Mouse (Mus musculus) adrenal gland, postnatal 36 days (tissue): Measurements from ENCODE around the gene Prss53. TPM values are rescaled to one million over a fixed set of nuclear protein-coding genes. Genes with fewer than 3 reads are reported as not detected.
A peak's percentile ranks its signal among the peaks of the same experiment; 100 is the strongest.
"Not testable (repeated sequence)": the region's sequence is repeated elsewhere in the genome, so short reads cannot be mapped to it uniquely, and the experiment has no call there.

Experiments
- DNase-seq, 2 experiments: peaks; one replicate each; pipeline ENCODE4 v3.0.0; 2021; ENCODE audit warnings: mixed read lengths in 1 of 2
- total RNA-seq, 2 experiments: library from RNA; stranded (reverse); gene quantifications; 2 replicates each; pipeline ENCODE4 v1.2.3; 2021

Prss53 gene
- total RNA-seq, 2 experiments from 2014 or later, result 0.49 to 1.7 TPM

DNA sequence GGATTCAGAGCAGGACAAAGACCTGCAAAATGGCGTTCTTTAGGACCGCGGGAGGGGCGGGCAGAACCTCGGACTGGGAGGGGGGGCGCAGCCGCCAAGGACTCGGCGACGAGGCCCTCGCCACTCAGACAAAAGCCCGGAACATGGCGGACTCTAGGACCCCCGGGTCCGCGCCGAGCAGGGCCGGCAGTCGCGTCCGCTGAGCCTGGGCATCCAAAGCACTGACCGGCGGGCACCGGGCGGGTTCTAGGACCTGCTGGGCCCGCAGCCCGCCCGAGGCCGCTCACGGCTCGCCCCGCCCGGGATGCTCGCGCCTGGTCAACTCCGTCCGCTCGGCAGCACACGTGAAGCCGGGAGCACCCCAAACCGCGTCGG, 15.2 kb downstream of the Prss53 start:
- peak; percentile 93 to 96 for DNase-seq

DNA sequence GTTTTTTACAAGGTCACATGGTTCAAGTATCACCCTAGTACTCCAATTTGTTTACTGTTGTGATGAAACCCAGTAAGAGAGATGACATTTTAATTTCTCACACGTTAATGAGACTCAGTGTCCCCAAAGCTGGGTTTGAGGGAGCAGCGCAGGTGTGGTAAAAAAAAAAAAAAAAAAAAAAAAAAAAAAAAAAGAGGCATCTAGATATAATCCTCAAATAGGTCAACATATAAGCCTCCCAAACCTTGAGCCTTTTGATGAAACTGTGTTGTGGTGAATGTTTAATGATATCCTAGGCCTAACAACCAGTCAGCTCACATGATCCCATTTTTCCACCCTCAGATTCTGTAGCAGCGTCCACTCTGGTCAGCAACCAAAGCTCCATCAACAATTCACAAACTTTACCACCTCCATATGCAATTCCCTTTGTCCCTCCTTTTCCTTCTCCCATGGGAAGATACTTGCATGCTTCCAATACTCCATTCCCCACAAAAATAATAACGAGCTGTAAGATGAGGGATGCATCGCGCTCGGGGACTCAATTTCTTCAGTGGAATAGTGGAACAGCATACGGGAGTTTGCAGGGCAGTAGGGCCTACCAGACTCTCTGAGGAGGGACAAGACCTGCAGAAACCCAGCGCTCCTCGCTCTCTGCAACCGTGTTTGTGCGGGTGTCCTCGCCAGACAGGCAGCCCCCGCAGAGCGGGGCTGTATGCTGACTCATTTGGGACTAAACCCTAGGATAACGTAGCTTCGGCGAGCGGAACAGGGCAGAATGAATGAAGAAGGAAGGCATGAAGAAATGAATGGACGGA, 15.8 kb downstream of the Prss53 start:
- no peak for DNase-seq

DNA sequence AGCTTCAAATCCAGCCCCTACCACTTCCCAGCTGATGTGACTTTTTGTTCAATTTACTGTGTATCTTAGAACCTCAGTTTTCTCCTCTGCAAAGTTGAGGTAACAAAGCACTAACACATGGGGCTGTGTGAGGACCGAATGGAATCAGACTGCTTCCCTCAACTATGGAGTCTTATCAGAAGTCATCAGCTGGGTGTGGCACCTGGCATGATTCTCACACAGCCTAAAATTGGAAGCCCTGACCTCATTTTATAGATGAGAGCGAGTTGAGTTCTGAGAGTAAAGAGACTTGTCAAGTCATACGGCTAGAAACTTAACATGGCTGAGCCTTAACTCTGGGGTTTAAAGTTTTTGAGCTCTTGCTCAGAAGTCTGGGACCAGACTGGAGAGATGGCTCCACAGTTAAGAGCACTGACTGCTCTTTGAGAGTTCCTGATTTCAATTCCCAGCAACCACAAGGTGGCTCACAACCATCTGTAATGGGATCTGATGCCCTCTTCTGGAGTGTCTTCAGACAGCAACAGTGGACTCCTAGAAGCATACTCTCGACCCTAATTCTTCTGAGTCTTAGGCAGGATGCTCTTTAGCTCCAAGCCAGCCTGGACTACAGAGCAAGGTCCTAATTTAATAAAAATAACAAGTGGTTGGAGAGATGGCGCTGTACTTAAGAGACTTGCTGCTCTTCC, 20.5 kb downstream of the Prss53 start:
- DNase-seq, result no peak

DNA sequence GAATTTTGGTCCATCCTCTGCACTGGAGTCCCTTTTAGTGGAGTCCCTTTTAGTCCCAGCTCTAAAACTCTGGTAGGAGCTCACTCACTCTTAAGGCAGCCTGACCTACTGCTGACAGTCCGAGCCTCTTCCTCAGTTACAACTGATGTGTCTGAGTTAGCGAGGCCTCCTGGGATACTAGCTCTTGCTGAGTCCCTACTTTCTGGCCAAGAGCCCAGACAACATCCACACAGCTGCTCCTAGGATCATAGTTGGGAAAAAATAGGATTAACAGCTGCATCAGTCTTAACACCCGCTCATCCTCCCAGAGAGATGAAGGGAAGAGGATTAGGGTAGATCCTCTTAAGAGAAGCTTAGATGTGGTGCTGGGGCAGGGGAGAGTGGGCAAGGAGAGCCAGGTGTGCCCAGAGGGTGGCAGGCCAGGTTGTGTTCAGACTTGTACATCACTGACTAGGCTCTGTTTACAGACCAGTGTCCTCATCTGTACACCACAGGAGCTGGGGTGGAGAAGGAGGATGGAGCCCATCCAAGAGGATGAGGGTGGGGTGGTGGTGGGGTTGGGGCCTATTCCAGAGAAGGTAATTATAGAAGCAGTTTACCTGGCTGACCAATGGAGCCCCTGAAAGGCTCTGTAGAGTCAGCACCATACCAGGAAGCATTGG, 21.5 kb downstream of the Prss53 start:
- no peak for DNase-seq

DNA sequence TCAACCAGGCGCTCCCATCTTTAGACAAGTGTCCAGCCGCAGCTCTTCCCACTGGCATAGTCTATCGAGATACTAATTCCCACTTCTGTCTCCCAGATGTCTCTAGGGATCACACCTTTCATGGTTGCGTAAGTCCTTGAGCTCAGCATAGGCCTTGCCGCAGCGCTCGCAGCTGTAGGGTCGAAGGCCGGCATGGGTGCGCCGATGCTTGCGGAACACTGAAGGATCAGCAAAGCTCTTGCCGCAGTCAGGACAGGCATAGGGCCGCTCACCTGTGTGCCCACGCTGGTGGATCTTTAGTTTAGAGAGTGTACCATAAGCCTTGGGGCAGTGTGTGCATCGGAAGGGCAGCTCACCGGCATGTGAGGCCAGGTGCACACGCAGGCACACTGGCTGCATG, 23.1 kb downstream of the Prss53 start:
- no peak for DNase-seq

DNA sequence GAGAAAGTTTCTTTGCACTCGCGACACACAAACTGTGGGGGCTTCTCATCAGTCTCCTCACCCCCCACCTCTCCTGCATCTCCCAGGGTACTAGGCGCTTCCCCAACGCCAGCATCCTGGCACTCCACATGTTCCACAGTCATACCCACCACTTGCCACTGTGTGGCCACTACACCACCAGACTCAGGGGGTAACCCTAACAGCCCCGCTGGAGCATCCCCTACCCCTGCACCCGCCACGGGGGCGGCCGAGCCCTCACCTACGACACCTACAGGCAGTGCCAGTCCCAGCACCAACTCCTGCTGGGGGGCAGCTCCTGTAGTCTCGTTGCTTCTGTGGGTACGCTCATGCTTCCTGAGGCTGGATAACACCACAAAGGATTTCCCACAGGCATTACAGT, 24.3 kb downstream of the Prss53 start:
- no peak for DNase-seq

DNA sequence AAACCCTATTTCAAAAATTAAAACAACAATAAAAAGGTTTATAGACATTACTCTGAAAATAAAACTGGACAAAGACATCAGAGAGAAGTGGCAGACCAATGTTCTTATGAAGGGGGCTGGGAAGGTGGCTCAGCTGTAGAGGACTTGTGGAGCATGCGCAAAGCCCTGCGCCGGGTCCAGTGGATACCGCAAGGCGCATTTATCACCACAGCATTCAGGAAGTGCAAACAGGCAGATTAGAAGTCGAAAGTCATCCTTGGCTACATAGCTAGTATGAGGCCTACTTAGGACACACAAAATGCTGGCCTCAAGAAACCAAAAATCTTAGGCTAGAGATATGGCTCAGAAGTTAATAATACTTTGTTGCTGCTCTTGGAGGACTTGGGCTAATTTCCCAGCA, 32.5 kb downstream of the Prss53 start:
- no peak for DNase-seq

DNA sequence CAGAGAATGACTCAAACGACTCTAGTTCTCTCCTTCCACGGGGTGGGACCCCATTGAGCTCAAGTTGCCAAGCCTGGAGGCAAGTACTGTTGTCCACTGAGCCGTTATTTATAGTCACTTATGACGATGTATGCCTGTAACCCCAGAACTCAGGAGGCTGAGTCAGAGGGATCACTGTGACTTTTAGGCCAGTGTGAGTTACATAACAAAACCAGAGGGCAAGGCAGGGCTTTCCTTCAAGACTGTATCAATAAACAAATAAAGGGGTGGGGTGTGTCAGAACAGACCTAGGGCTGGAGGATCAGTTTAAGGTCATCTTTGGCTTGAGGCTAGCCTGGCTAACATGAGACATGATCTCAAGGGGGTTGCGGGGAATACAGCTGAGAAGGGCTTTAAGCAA, 39.9 kb downstream of the Prss53 start:
- peak in 1 of 2 experiments; percentile 21 for DNase-seq

DNA sequence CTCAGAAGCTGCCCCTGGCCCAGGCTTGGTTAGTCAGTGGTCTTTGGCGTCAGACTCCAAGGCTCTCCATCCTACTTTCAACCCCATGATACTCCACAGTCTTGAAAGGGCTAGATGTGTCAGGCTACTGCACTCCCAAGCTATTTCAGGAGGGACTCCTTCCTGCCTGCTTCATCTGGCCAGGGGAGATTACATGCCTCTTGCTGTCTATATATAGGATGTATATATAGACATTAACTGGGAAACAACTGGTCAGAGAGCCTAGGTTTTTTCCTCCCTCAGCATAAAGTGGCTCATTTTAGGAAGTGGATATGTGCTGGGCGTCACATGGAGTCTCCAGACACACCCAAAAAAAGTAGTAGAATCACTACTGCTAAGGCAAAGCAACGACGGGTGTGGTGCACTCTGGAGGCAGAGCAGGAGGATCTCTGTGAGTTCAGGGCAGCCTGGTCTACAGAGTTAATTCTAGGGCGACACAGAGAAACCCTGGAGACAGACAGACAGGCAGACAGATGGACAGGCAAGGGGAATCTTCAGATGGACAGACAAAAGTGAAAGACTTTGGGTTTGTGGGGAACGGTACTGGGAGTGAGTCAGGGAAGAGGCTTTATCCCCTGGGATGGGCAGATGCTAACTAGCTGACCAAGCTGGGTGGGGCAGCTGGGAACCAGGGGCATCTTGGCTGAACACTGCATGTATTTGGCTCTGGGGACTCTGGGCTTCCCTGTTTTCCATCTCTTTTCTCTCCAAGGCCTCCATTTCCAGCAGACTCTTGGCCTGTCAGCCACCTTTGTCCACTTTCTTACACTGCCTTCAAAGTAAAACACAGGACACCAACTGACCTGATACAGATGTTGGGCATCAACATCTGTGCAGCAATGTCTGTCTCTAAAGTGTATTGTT, 40.5 kb downstream of the Prss53 start:
- DNase-seq, result no peak

DNA sequence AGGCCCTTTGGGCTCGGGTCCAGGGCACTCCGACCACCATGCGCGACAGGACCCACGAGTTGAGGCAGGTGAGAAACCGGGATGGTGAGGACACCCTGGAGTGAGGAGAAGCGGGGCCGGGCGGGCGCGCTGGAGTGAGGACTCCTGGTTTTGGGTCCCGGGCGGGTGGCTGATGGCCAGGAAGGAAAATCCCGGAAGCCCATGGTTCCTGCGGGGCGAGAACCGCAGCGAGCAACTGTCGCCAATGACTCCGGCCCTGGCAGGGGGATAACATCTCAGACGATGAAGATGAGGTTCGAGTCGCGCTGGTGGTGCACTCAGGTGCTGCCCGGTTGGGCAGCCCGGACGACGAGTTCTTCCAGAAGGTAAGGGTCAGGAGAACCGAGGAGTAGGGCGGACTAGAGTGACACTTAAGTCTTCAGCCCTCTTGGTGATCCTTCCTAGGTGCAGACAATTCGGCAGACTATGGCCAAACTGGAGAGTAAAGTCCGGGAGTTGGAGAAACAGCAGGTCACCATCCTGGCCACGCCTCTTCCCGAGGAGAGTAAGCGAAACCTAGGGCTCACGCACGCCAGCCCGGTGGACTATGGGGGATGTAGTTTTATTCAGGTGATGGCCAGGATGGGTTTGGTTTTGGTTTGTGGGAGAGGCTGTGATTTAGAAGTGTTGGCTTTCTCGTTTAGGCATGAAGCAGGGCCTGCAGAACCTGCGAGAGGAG, 48.6 kb downstream of the Prss53 start:
- peak; percentile 86 to 89 for DNase-seq

DNA sequence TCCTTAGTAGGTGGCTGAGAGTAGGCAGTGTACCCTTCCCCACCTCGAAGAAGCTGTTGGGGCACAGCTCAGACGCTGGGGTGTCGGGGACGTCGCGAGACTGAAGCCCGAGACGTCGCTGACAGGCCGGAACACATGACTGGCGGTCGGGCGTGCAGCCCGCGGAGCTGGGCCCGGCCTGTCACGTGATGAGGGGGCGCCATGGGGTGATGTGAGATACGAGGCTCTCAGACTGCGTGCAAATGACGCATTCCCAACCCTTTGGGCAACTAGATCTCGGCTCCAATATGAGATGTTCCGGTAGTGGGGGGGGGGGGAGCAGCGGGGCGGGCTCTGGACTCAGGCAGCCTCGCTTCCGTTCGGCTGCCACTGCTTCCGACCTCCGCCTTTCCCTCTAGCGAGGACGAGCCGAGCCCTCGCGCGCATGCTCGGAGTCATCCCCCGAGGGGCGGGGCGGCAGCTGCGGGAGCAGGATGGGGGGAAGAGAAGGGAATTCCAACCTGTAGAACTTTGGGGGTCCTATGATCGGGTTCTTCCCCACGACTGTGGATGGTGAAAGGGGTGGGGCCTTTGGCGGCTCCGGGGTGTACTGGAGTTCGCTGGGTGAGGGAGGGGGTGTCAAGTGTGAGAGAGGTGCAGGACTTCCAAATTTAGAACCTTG, 49.3 kb downstream of the Prss53 start:
- peak; percentile 96 to 97 for DNase-seq

DNA sequence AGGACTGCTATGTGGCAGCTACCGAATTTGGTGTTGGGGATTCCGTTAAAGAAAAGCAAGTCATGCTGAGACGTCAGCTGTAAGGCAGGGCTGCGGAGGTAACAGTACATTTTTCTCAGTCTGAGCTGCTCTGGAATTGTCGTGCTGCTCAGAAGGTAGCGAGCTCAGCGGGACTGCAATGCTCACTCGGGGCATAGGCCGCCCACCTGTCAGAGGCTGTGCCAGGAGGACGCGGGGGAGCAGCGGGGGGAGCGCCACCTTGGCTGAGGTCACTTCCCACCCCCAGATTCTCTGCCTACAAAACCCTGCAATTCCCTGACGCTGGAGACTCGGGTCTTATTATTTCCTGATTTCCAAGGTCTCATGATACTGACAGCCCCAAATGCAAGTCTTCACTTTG, 49.9 kb downstream of the Prss53 start:
- peak; percentile 45 to 68 for DNase-seq

DNA sequence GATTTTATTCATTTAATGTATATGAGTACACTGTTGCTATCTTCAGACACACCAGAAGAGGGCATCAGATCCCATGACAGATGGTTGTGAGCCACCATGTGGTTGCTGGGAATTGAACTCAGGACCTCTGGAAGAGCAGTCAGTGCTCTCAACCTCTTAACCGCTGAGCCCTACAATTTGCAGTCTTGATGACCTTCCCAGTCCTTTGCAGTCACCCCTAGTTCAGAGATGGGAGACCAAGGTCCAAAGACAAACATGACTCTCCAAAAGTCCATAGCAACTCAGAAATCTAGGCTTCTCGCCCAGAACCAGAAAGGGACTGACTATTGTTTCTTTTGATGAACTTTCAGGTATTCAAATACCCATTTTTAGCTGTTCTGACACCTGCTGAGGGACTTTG, 50.7 kb downstream of the Prss53 start:
- not testable (repeated sequence) for DNase-seq

DNA sequence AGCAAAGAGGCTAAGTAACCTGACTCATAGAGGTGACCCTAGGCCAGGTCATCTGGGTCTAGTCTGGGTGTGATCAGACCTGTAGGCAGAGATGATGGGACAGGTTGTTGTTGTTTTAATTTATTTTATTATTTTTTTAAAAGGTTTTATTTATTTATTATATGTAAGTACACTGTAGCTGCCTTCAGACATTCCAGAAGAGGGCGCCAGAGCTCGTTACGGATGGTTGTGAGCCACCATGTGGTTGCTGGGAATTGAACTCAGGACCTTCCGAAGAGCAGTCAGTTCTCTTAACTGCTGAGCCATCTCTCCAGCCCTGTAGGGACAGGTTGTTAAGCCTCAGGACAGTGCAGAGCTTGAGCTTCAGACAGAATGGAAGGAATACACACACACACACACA, 52.9 kb downstream of the Prss53 start:
- not testable (repeated sequence) for DNase-seq

DNA sequence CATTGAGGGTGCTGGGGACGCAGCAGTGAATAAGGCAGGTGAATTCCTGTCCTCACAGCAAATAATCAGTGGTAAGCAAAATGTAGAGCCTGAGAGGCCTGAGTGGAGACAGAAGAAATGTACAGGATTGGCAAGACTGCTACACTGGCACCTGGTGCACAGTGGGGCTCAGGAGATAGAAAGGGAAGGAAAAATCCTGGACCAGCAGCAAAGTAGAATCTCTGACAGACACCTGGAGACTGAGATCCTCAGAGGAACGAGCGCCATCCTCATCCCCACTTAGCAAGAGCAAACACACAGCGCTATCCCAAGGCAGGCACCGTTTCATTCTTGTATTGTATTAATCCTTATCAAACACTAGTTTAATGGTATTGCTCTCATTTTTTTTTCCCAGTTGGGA, 53.3 kb downstream of the Prss53 start:
- no peak for DNase-seq

Other genes with a start within 250 kb of the Prss53 start
- 100 to 1,000 TPM in 1 of 2 experiments, 10 to 100 TPM in 1; 63.6 to 103 TPM for gene Bcl7c, start 182.0 kb downstream of the Prss53 start, total RNA-seq
- 1 to 10 TPM; 3.2 to 4.2 TPM for gene Ctf1, start 178.2 kb downstream of the Prss53 start, total RNA-seq
- gene Ctf2, start 158.8 kb downstream of the Prss53 start, total RNA-seq, result not detected
- gene Fbxl19, start 146.4 kb downstream of the Prss53 start, total RNA-seq, result 10 to 100 TPM; 13.1 to 13.7 TPM
- gene Orai3, start 121.2 kb downstream of the Prss53 start, total RNA-seq, result 10 to 100 TPM; 27.7 to 36.3 TPM
- 10 to 100 TPM; 36.0 TPM for gene Setd1a, start 114.3 kb downstream of the Prss53 start, total RNA-seq
- 1 to 10 TPM; 4.1 to 6.6 TPM for gene Gm49388, start 105.4 kb downstream of the Prss53 start, total RNA-seq
- 10 to 100 TPM; 30.0 to 53.3 TPM for gene Hsd3b7, start 90.4 kb downstream of the Prss53 start, total RNA-seq
- gene Stx4a, start 66.7 kb downstream of the Prss53 start, total RNA-seq, result 100 to 1,000 TPM in 1 of 2 experiments, 10 to 100 TPM in 1; 92.5 to 108 TPM
- 1 to 10 TPM; 4.4 to 4.5 TPM for gene Stx1b, start 66.4 kb downstream of the Prss53 start, total RNA-seq
- 10 to 100 TPM; 30.0 to 31.2 TPM for gene Zfp646, start 14.7 kb downstream of the Prss53 start, total RNA-seq
- 1 to 10 TPM; 6.3 to 7.7 TPM for gene Zfp668, start 14.1 kb downstream of the Prss53 start, total RNA-seq
- not detected for gene Gm21974, start 4.5 kb upstream of the Prss53 start, total RNA-seq
- 10 to 100 TPM; 61.5 to 65.8 TPM for gene Vkorc1, start 4.6 kb upstream of the Prss53 start, total RNA-seq
- 100 to 1,000 TPM; 101 to 115 TPM for gene Bckdk, start 13.1 kb upstream of the Prss53 start, total RNA-seq
- gene Kat8, start 21.5 kb upstream of the Prss53 start, total RNA-seq, result 10 to 100 TPM; 25.9 to 27.9 TPM
- not detected for gene Prss8, start 39.1 kb upstream of the Prss53 start, total RNA-seq
- 10 to 100 TPM in 1 of 2 experiments, 1 to 10 TPM in 1; 6.7 to 10.7 TPM for gene Prss36, start 55.8 kb upstream of the Prss53 start, total RNA-seq
- 100 to 1,000 TPM; 170 to 229 TPM for gene Fus, start 76.5 kb upstream of the Prss53 start, total RNA-seq
- gene Pycard, start 102.9 kb upstream of the Prss53 start, total RNA-seq, result 1 to 10 TPM; 3.6 to 5.4 TPM
- under 1 TPM in 1 of 2 experiments, not detected in 1; 0.20 TPM for gene Trim72, start 113.0 kb upstream of the Prss53 start, total RNA-seq
- gene Itgam, start 171.7 kb upstream of the Prss53 start, total RNA-seq, result 1 to 10 TPM; 4.4 to 7.8 TPM
- gene Gm49368, start 171.7 kb upstream of the Prss53 start, total RNA-seq, result not detected
- gene Itgax, start 238.6 kb upstream of the Prss53 start, total RNA-seq, result 1 to 10 TPM in 1 of 2 experiments, under 1 TPM in 1; 0.89 to 2.9 TPM